Mouse (Mus musculus): ENCODE results near the gene Col1a2. TPM values are rescaled to one million over a fixed set of nuclear protein-coding genes. Genes with fewer than 3 reads are reported as not detected.
A peak's percentile ranks its signal among the peaks of the same experiment; 100 is the strongest.

The Col1a2 gene
- polyA plus RNA-seq (2014; fragmentation: Nextera tagmentation; extraction: Ambion mirVana), result 144 and 156 TPM in 2 replicates

GRCm38 (mm10) chr6:4504603-4505131 lies at the start of gene Col1a2:
TSS of gene Col1a2 (plus strand) at chr6:4504814.
- Histone ChIP-seq H3K36me3 (ENCODE audit: control insufficient read depth, insufficient read depth, low read length) (no peaks in the 10 kb centered on the region), H3K4me2 (peak within 1 kb of the TSS; percentile 68), H3K27ac (ENCODE audit: low read depth, low read length) (no peak within 1 kb of the TSS), H3K4me3 (ENCODE audit: low read depth, low read length) (peak within 1 kb of the TSS; percentile 45), H3K9me3 (ENCODE audit: control insufficient read depth, low read length) (no peaks in the 10 kb centered on the region), H3K9ac (ENCODE audit: low read depth, low read length) (peak within 1 kb of the TSS; percentile 50), H3K27me3 (replicated peaks; ENCODE audit: control insufficient read depth, insufficient read depth, low read length) (peaks cover 5% of the 10 kb centered on the region), H3K4me1 (replicated peaks; ENCODE audit: control insufficient read depth, insufficient read depth, low read length) (0 out of 2 replicates have a peak, but pooled peaks cover 2% of the 10 kb centered on the region)
- DNase-seq (ENCODE audit: low spot score) (no peak), ATAC-seq (replicated peaks; ENCODE audit: low FRiP score) (no peak; the same call in 1 of the 2 replicates)
- 19% methylated on average over 2 of the region's 3 CpGs for WGBS

- DNase-seq (ENCODE audit: low spot score) (no peak), ATAC-seq (replicated peaks; ENCODE audit: low FRiP score) (no peak)
- Histone ChIP-seq H3K27ac (ENCODE audit: low read depth, low read length) (no peak overlapping the region), H3K4me3 (ENCODE audit: low read depth, low read length) (no peak overlapping the region), H3K9ac (ENCODE audit: low read depth, low read length) (no peak overlapping the region), H3K9me3 (ENCODE audit: control insufficient read depth, low read length) (no peaks in the 10 kb centered on the region), H3K4me2 (no peak overlapping the region), H3K27me3 (replicated peaks; ENCODE audit: control insufficient read depth, insufficient read depth, low read length) (no peaks in the 10 kb centered on the region), H3K36me3 (ENCODE audit: control insufficient read depth, insufficient read depth, low read length) (no peaks in the 10 kb centered on the region), H3K4me1 (replicated peaks; ENCODE audit: control insufficient read depth, insufficient read depth, low read length) (peaks cover 15% of the 10 kb centered on the region)
- WGBS, result 59% methylated on average over 5 of the region's 5 CpGs
Measured at GRCm38 (mm10) chr6:4455518-4455917, 49.1 kb upstream of the Col1a2 start.

GRCm38 (mm10) chr6:4455961-4456617 lies 48.5 kb upstream of the Col1a2 start:
- H3K27me3 ChIP-seq (replicated peaks; ENCODE audit: control insufficient read depth, insufficient read depth, low read length), result no peaks in the 10 kb centered on the region
- no peak for DNase-seq (ENCODE audit: low spot score)
- WGBS, result 33% methylated on average over 5 of the region's 5 CpGs
- H3K4me2 ChIP-seq, result no peak overlapping the region
- H3K36me3 ChIP-seq (ENCODE audit: control insufficient read depth, insufficient read depth, low read length), result no peaks in the 10 kb centered on the region
- peak overlapping the region; percentile 65 for H3K27ac ChIP-seq (ENCODE audit: low read depth, low read length)
- H3K9me3 ChIP-seq (ENCODE audit: control insufficient read depth, low read length), result no peaks in the 10 kb centered on the region
- no peak overlapping the region for H3K4me3 ChIP-seq (ENCODE audit: low read depth, low read length)
- H3K4me1 ChIP-seq (replicated peaks; ENCODE audit: control insufficient read depth, insufficient read depth, low read length), result peaks cover 15% of the 10 kb centered on the region
- no peak for ATAC-seq (replicated peaks; ENCODE audit: low FRiP score)
- H3K9ac ChIP-seq (ENCODE audit: low read depth, low read length), result no peak overlapping the region

GRCm38 (mm10) chr6:4456691-4457447 lies 47.7 kb upstream of the Col1a2 start:
- Histone ChIP-seq H3K27ac (ENCODE audit: low read depth, low read length) (peak overlapping the region; percentile 65), H3K4me1 (replicated peaks; ENCODE audit: control insufficient read depth, insufficient read depth, low read length) (peaks cover 15% of the 10 kb centered on the region), H3K4me3 (ENCODE audit: low read depth, low read length) (no peak overlapping the region), H3K4me2 (peak overlapping the region; percentile 47), H3K27me3 (replicated peaks; ENCODE audit: control insufficient read depth, insufficient read depth, low read length) (no peaks in the 10 kb centered on the region), H3K9me3 (ENCODE audit: control insufficient read depth, low read length) (no peaks in the 10 kb centered on the region), H3K36me3 (ENCODE audit: control insufficient read depth, insufficient read depth, low read length) (no peaks in the 10 kb centered on the region), H3K9ac (ENCODE audit: low read depth, low read length) (no peak overlapping the region)
- WGBS, result 28% methylated on average over 12 of the region's 12 CpGs
- DNase-seq (ENCODE audit: low spot score) (no peak), ATAC-seq (replicated peaks; ENCODE audit: low FRiP score) (peak; percentile 39; the same call in 1 of the 2 replicates)

- peak overlapping the region; percentile 47; the same call in 1 of the 2 replicates for H3K4me2 ChIP-seq
- no peak for ATAC-seq (replicated peaks; ENCODE audit: low FRiP score)
- H3K27ac ChIP-seq (ENCODE audit: low read depth, low read length), result no peak overlapping the region
Measured at GRCm38 (mm10) chr6:4457555-4457996, 47.0 kb upstream of the Col1a2 start.

GRCm38 (mm10) chr6:4465320-4465719 lies 39.3 kb upstream of the Col1a2 start:
- WGBS, result 19% methylated on average over 3 of the region's 3 CpGs
- H3K9ac ChIP-seq (ENCODE audit: low read depth, low read length), result no peak overlapping the region
- no peak for ATAC-seq (replicated peaks; ENCODE audit: low FRiP score)

More at GRCm38 (mm10) chr6:4457555-4457996, 47.0 kb upstream of the Col1a2 start:
- Histone ChIP-seq H3K4me3 (ENCODE audit: low read depth, low read length) (no peak overlapping the region), H3K9ac (ENCODE audit: low read depth, low read length) (no peak overlapping the region), H3K27me3 (replicated peaks; ENCODE audit: control insufficient read depth, insufficient read depth, low read length) (no peaks in the 10 kb centered on the region), H3K36me3 (ENCODE audit: control insufficient read depth, insufficient read depth, low read length) (no peaks in the 10 kb centered on the region), H3K9me3 (ENCODE audit: control insufficient read depth, low read length) (no peaks in the 10 kb centered on the region), H3K4me1 (replicated peaks; ENCODE audit: control insufficient read depth, insufficient read depth, low read length) (peaks cover 15% of the 10 kb centered on the region)
- no peak for DNase-seq (ENCODE audit: low spot score)
- 27% methylated on average over 6 of the region's 6 CpGs for WGBS

GRCm38 (mm10) chr6:4483577-4483936 lies 21.1 kb upstream of the Col1a2 start:
- DNase-seq (ENCODE audit: low spot score), result no peak
- no peak overlapping the region for H3K27ac ChIP-seq (ENCODE audit: low read depth, low read length)
- 78% methylated on average over 4 of the region's 4 CpGs for WGBS
- H3K9ac ChIP-seq (ENCODE audit: low read depth, low read length), result no peak overlapping the region
- no peak for ATAC-seq (replicated peaks; ENCODE audit: low FRiP score)
- no peaks in the 10 kb centered on the region for H3K9me3 ChIP-seq (ENCODE audit: control insufficient read depth, low read length)
- no peak overlapping the region for H3K4me2 ChIP-seq
- no peaks in the 10 kb centered on the region for H3K27me3 ChIP-seq (replicated peaks; ENCODE audit: control insufficient read depth, insufficient read depth, low read length)
- H3K4me3 ChIP-seq (ENCODE audit: low read depth, low read length), result no peak overlapping the region
- no peaks in the 10 kb centered on the region for H3K36me3 ChIP-seq (ENCODE audit: control insufficient read depth, insufficient read depth, low read length)
- H3K4me1 ChIP-seq (replicated peaks; ENCODE audit: control insufficient read depth, insufficient read depth, low read length), result no peaks in the 10 kb centered on the region; the same call in 1 of the 2 replicates

More at GRCm38 (mm10) chr6:4465320-4465719, 39.3 kb upstream of the Col1a2 start:
- no peaks in the 10 kb centered on the region for H3K36me3 ChIP-seq (ENCODE audit: control insufficient read depth, insufficient read depth, low read length)
- no peaks in the 10 kb centered on the region; the same call in 1 of the 2 replicates for H3K4me1 ChIP-seq (replicated peaks; ENCODE audit: control insufficient read depth, insufficient read depth, low read length)
- H3K4me2 ChIP-seq, result no peak overlapping the region
- no peaks in the 10 kb centered on the region for H3K27me3 ChIP-seq (replicated peaks; ENCODE audit: control insufficient read depth, insufficient read depth, low read length)
- no peak overlapping the region for H3K4me3 ChIP-seq (ENCODE audit: low read depth, low read length)
- H3K9me3 ChIP-seq (ENCODE audit: control insufficient read depth, low read length), result no peaks in the 10 kb centered on the region
- no peak for DNase-seq (ENCODE audit: low spot score)
- no peak overlapping the region for H3K27ac ChIP-seq (ENCODE audit: low read depth, low read length)

GRCm38 (mm10) chr6:4483937-4484601 lies 20.5 kb upstream of the Col1a2 start:
- Histone ChIP-seq H3K9ac (ENCODE audit: low read depth, low read length) (no peak overlapping the region), H3K27me3 (replicated peaks; ENCODE audit: control insufficient read depth, insufficient read depth, low read length) (no peaks in the 10 kb centered on the region), H3K4me1 (replicated peaks; ENCODE audit: control insufficient read depth, insufficient read depth, low read length) (peaks cover 2% of the 10 kb centered on the region), H3K36me3 (ENCODE audit: control insufficient read depth, insufficient read depth, low read length) (no peaks in the 10 kb centered on the region), H3K4me3 (ENCODE audit: low read depth, low read length) (no peak overlapping the region), H3K4me2 (no peak overlapping the region), H3K27ac (ENCODE audit: low read depth, low read length) (no peak overlapping the region), H3K9me3 (ENCODE audit: control insufficient read depth, low read length) (no peaks in the 10 kb centered on the region)
- ATAC-seq (replicated peaks; ENCODE audit: low FRiP score) (no peak), DNase-seq (ENCODE audit: low spot score) (no peak)
- WGBS, result 52% methylated on average over 7 of the region's 7 CpGs

Data from liver, embryonic 11.5 days (tissue).